Mouse (Mus musculus) brain, embryonic 14.5 days (tissue): Measurements from ENCODE around the gene Dcaf8.

Experiments used
- CTCF ChIP-seq: fragments of 200-500 bp; IDR thresholded peaks from 2 replicates; pipeline ENCODE4 v1.5.1; 2012; ENCODE audit warnings: inconsistent platforms, mild to moderate bottlenecking, moderate library complexity, borderline replicate concordance; ENCODE audit not compliant: insufficient read depth, insufficient read length; ENCODE audit errors: extremely low read depth
- POLR2A ChIP-seq: fragments of 200-500 bp; IDR thresholded peaks from 2 replicates; pipeline ENCODE4 v1.6.1; 2012; ENCODE audit warnings: mild to moderate bottlenecking, inconsistent platforms, borderline replicate concordance; ENCODE audit not compliant: poor library complexity, insufficient read depth, insufficient read length, severe bottlenecking; ENCODE audit errors: extremely low read depth

- no peak for TF ChIP-seq CTCF
- no peak for TF ChIP-seq POLR2A
Measured at GRCm38 (mm10) chr1:172148955-172149815, 1.3 kb downstream of the Dcaf8 start.
